Mouse (Mus musculus) heart, postnatal 0 days (tissue): ENCODE measurements at regions not wholly inside any gene's neighbourhood (a gene's known extent, or its start where the extent isn't known, plus 50 kb on each side); places are given as distances from the start of the nearest gene placed in this dataset.
"Not testable (repeated sequence)": the region's sequence is repeated elsewhere in the genome, so short reads cannot be mapped to it uniquely, and the experiment has no call there.

Source experiments
- CTCF ChIP-seq: IDR thresholded peaks from 2 replicates; pipeline ENCODE4 v1.5.1; 2016; ENCODE audit warnings: antibody characterized with exemption, control low read depth, low read depth
- EP300 ChIP-seq: IDR thresholded peaks from 2 replicates; pipeline ENCODE4 v1.6.1; 2016; ENCODE audit warnings: antibody characterized with exemption, low read depth

- TF ChIP-seq CTCF, EP300: not testable (repeated sequence)
These were observed 140.4 kb downstream of the Gm11077 start for GRCm38 (mm10) chr6:140869523-140869922.
